Mouse (Mus musculus) hindbrain, embryonic 15.5 days (tissue): ENCODE data around the gene Pde4a. TPM values are rescaled to one million over a fixed set of nuclear protein-coding genes. Genes with fewer than 3 reads are reported as not detected.

Source experiments
- ATAC-seq: fragments of 200-750 bp; cut with Nextera tagmentation; 2 replicates; pipeline ENCODE4 v1.8.0; 2017; ENCODE audit warnings: low read depth, moderate number of reproducible peaks, moderate TSS enrichment; ENCODE audit not compliant: low FRiP score
- H3K27ac ChIP-seq: fragments of 300-500 bp; sonication (generic); replicated peaks from 2 replicates; pipeline ENCODE4 v1.5.1; 2015; ENCODE audit warnings: mild to moderate bottlenecking, inconsistent platforms
- H3K27me3 ChIP-seq: fragments of 300-500 bp; sonication (generic); 2 replicates; pipeline ENCODE4 v1.6.1; 2015; ENCODE audit warnings: control low read depth, inconsistent platforms
- H3K36me3 ChIP-seq: fragments of 300-500 bp; sonication (generic); 2 replicates; pipeline ENCODE4 v1.6.1; 2015; ENCODE audit warnings: control low read depth, inconsistent platforms
- H3K4me1 ChIP-seq: fragments of 300-500 bp; sonication (generic); replicated peaks from 2 replicates; pipeline ENCODE4 v1.6.1; 2015; ENCODE audit warnings: control low read depth, inconsistent platforms
- H3K4me2 ChIP-seq: fragments of 300-500 bp; sonication (generic); 2 replicates; pipeline ENCODE4 v1.6.1; 2015; ENCODE audit warnings: moderate library complexity, mild to moderate bottlenecking, inconsistent platforms
- H3K4me3 ChIP-seq: fragments of 300-500 bp; sonication (generic); 2 replicates; pipeline ENCODE4 v1.5.1; 2015; ENCODE audit warnings: mild to moderate bottlenecking, inconsistent platforms
- H3K9ac ChIP-seq: fragments of 300-500 bp; sonication (generic); 2 replicates; pipeline ENCODE4 v1.6.1; 2015; ENCODE audit warnings: inconsistent platforms
- H3K9me3 ChIP-seq: fragments of 300-500 bp; sonication (generic); 2 replicates; pipeline ENCODE4 v1.6.1; 2016; ENCODE audit warnings: control low read depth, inconsistent platforms
- WGBS: fragments of 180-500 bp; shearing (Covaris S2); methylation state at CpG from one replicate; pipeline ENCODE4 v1.1.7; 2015; 5-methylcytosine and 5-hydroxymethylcytosine counted together
- polyA plus RNA-seq: library from polyadenylated mRNA; unstranded; fragments of >200 nt; fragmentation: Nextera tagmentation; extraction: Ambion mirVana; gene quantifications from 2 replicates; pipeline ENCODE4 v1.2.1, GENCODE M21; 2015

Pde4a gene
- polyA plus RNA-seq, 1 experiment from 2014 or later = 41.0 TPM

DNA sequence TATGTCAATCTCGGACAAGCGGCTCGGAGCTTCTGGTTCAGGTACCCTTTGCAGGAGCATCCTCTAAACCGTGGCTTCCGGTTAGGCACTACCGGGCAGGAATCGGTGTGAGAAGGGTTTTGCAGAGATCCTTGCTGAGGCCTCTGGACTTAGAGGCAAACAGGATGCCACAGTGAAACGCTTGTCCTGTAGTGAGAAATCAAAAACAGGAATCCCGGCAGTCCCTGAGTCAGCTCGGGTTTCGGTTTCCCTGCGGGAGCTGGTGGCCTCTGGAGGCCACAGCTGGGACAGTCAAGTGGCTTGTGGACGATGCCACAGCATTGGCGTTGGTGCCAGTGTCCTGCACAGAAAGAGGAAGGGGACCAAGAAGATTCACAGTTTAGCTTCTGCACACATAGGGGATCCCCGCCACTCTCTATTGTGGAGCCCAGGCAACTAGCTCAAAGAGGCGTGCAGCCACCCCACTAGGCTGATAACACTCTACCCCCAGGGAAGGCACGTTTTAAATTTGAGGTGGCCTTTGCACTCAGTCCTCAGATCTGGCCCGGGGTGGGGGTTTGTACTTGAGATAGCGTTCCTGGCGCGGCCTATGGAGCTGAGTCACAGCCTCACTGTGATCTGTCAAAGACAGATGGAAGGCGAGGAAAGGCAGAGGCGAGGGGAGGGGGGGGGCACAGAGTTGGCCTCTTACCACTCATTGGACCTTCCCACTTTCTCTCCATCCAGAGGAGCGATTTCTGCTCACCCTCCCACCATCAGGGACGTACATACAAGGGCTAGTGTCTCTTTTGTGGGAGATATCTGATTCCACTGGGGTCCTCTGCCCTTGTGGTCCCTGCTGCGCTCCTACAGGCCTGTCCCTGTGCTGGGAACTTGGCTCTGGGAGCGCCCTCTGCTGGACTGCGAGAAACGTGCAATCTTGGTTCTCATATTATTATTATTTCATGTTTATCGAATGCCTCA is 2.9 kb downstream of the Pde4a start:
- no peak overlapping the region for H3K9ac ChIP-seq
- 12% methylated on average over 30 of the region's 30 CpGs for WGBS
- H3K9me3 ChIP-seq = no peaks in the 10 kb centered on the region
- peak overlapping the region; percentile 24 for H3K4me2 ChIP-seq
- H3K27me3 ChIP-seq = peaks cover 40% of the 10 kb centered on the region
- ATAC-seq = no peak
- peak overlapping the region; percentile 5; the same call in 1 of the 2 replicates for H3K4me3 ChIP-seq
- H3K27ac ChIP-seq = peak overlapping the region; percentile 48
- no peaks in the 10 kb centered on the region for H3K36me3 ChIP-seq
- H3K4me1 ChIP-seq = peaks cover 33% of the 10 kb centered on the region

- H3K4me1 ChIP-seq = peaks cover 30% of the 10 kb centered on the region
- 57% methylated on average over 1 of the region's 1 CpGs for WGBS
- H3K9ac ChIP-seq = no peak overlapping the region
- H3K36me3 ChIP-seq = no peaks in the 10 kb centered on the region
- H3K4me2 ChIP-seq = no peak overlapping the region
- ATAC-seq = no peak
- no peak overlapping the region for H3K27ac ChIP-seq
- no peak overlapping the region for H3K4me3 ChIP-seq
- H3K27me3 ChIP-seq = peaks cover 33% of the 10 kb centered on the region
- no peaks in the 10 kb centered on the region for H3K9me3 ChIP-seq
Observed at GRCm38 (mm10) chr9:21169157-21169556, 3.6 kb downstream of the Pde4a start.

- Histone ChIP-seq H3K4me2 (no peak overlapping the region), H3K4me3 (no peak overlapping the region), H3K27ac (no peak overlapping the region), H3K36me3 (no peaks in the 10 kb centered on the region), H3K27me3 (peaks cover 1% of the 10 kb centered on the region), H3K9me3 (no peaks in the 10 kb centered on the region), H3K4me1 (0 out of 2 replicates have a peak, but pooled peaks cover 3% of the 10 kb centered on the region), H3K9ac (no peak overlapping the region)
- ATAC-seq = no peak
- 81% methylated on average over 6 of the region's 6 CpGs for WGBS
Observed at GRCm38 (mm10) chr9:21172364-21172763, 6.8 kb downstream of the Pde4a start.

DNA sequence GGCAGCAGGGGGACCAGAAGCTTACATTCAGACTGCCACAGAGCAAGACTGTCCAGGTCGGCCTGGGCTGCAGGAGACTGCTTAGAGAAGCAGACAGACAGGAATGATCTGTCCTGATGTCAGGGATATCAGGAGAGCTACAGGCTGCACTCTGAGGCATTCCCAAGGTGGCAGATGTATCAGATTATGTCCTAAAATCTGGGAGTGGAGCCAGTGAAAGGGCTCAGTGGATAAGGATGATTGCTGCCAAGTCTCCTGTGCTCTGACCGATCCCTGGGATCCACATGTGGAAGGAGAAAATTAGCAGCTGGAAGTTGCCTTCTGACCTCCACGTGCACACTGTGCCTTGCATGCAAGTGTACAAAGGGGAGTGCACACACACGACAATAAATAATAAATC is 14.9 kb downstream of the Pde4a start:
- H3K27me3 ChIP-seq = peaks cover 35% of the 10 kb centered on the region
- ATAC-seq = no peak
- 71% methylated on average over 4 of the region's 4 CpGs for WGBS
- H3K36me3 ChIP-seq = no peaks in the 10 kb centered on the region
- H3K27ac ChIP-seq = no peak overlapping the region
- H3K4me3 ChIP-seq = no peak overlapping the region
- no peaks in the 10 kb centered on the region for H3K9me3 ChIP-seq
- no peak overlapping the region for H3K4me2 ChIP-seq
- 0 out of 2 replicates have a peak, but pooled peaks cover 12% of the 10 kb centered on the region for H3K4me1 ChIP-seq
- H3K9ac ChIP-seq = no peak overlapping the region

- 76% methylated on average over 1 of the region's 1 CpGs for WGBS
- ATAC-seq = no peak
- H3K4me1 ChIP-seq = 0 out of 2 replicates have a peak, but pooled peaks cover 12% of the 10 kb centered on the region
Observed at GRCm38 (mm10) chr9:21180841-21181240, 15.3 kb downstream of the Pde4a start.

DNA sequence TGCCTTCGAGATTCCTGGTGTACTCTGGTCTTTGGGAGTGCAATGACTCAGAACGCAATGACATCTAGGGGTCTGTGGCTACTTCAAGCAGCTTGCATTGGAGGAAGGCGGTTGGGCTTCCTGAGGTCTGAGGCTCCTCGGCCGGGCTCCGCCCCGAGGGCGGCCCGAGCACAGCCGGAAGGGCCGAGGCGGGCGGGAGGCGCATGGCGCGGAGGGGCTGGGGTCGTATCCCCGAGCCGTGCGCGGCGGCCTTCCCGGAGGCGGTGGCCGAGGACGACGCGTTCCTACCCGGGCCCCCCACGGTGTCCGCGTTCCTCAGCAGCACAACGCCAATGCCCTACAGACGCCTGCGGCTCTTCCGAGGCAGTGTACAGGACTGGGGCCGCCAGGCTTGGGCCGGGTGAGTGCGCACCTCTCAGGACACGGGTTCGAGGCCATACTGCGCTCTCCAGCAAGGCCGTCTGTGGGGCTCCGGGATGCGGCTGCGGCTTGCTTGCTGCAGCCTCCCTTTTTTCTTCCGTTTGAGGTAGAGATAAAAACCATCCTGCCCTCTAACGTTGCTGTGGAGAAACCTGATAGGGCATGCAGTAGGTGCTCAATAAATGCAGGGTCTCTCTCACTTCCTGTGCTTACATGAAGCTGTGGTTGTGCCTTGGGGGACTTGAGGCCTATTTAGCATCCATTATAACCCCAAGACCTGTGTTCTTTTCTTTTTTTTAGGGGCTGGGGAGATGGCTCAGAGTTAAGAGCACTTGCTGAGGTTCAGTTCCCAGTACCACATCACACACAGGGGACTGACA is 16.1 kb downstream of the Pde4a start:
- Histone ChIP-seq H3K4me1 (0 out of 2 replicates have a peak, but pooled peaks cover 12% of the 10 kb centered on the region), H3K36me3 (no peaks in the 10 kb centered on the region), H3K27me3 (peaks cover 35% of the 10 kb centered on the region), H3K9ac (no peak overlapping the region), H3K27ac (no peak overlapping the region), H3K4me3 (peak overlapping the region; percentile 17; the same call in 1 of the 2 replicates), H3K9me3 (no peaks in the 10 kb centered on the region), H3K4me2 (peak overlapping the region; percentile 42)
- WGBS = 10% methylated on average over 41 of the region's 48 CpGs
- no peak for ATAC-seq

More at GRCm38 (mm10) chr9:21180841-21181240, 15.3 kb downstream of the Pde4a start:
- no peak overlapping the region; the same call in 1 of the 2 replicates for H3K4me2 ChIP-seq
- H3K27ac ChIP-seq = no peak overlapping the region
- no peaks in the 10 kb centered on the region for H3K36me3 ChIP-seq
- H3K9me3 ChIP-seq = no peaks in the 10 kb centered on the region
- no peak overlapping the region for H3K4me3 ChIP-seq
- peaks cover 35% of the 10 kb centered on the region for H3K27me3 ChIP-seq
- no peak overlapping the region for H3K9ac ChIP-seq

- ATAC-seq = no peak
- peaks cover 35% of the 10 kb centered on the region for H3K27me3 ChIP-seq
- no peaks in the 10 kb centered on the region for H3K9me3 ChIP-seq
- no peak overlapping the region for H3K9ac ChIP-seq
- no peak overlapping the region for H3K4me3 ChIP-seq
- 83% methylated on average over 6 of the region's 6 CpGs for whole genome bisulfite sequencing
- H3K27ac ChIP-seq = no peak overlapping the region
- H3K4me1 ChIP-seq = 0 out of 2 replicates have a peak, but pooled peaks cover 12% of the 10 kb centered on the region
- no peaks in the 10 kb centered on the region for H3K36me3 ChIP-seq
- no peak overlapping the region for H3K4me2 ChIP-seq
Observed at GRCm38 (mm10) chr9:21183421-21183820, 17.9 kb downstream of the Pde4a start.

GRCm38 (mm10) chr9:21183905-21184413 is 18.4 kb downstream of the Pde4a start:
- WGBS = 6% methylated on average over 34 of the region's 34 CpGs
- Histone ChIP-seq H3K27me3 (peaks cover 35% of the 10 kb centered on the region), H3K9ac (no peak overlapping the region), H3K4me2 (peak overlapping the region; percentile 48), H3K27ac (no peak overlapping the region), H3K9me3 (no peaks in the 10 kb centered on the region), H3K36me3 (no peaks in the 10 kb centered on the region), H3K4me1 (0 out of 2 replicates have a peak, but pooled peaks cover 12% of the 10 kb centered on the region), H3K4me3 (peak overlapping the region; percentile 16)
- peak; percentile 4; the same call in 1 of the 2 replicates for ATAC-seq

DNA sequence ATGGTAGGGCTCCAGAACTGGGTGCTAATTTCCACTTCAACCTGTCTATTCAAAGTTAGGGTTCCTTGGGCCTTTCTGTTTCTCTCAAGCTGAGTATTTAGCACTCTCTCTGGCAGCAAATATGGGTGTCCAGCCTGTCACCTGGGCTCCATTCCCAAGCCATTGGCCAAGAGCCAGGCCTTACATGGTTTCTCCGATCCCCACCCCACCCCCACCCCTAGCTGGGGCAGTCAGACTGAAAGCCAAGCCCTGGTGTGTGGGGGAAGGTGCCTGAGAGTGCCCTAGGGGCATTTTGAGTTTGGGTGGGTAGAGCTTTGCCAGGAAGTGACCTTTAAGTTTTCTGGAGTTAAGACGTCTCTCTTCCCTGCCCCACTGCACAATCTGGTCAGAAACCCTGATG is 19.2 kb downstream of the Pde4a start:
- no peak overlapping the region for H3K9ac ChIP-seq
- no peak overlapping the region for H3K27ac ChIP-seq
- peaks cover 35% of the 10 kb centered on the region for H3K27me3 ChIP-seq
- no peak overlapping the region for H3K4me3 ChIP-seq
- no peak overlapping the region for H3K4me2 ChIP-seq
- 40% methylated on average over 2 of the region's 2 CpGs for WGBS
- H3K9me3 ChIP-seq = no peaks in the 10 kb centered on the region
- no peak for ATAC-seq
- H3K4me1 ChIP-seq = 0 out of 2 replicates have a peak, but pooled peaks cover 12% of the 10 kb centered on the region
- H3K36me3 ChIP-seq = no peaks in the 10 kb centered on the region

DNA sequence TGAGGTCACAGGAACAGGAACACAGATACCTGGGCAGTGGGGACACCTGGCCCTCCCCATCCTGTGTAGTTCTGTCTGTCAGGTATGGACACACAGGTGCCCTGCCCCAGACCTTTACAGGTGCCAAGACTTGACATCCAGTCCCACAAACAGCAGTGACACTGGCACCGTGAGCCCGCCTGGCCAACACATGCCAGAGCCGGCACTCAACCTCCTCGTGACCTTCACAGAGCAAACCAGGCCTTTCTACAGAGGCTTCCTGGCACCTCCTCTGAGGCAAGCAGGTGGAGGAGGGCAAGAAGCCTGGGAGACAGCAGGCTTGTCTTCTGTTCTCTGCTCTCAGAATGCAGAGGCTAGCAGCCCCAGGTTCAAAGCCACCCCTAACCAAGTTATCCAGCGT is 19.9 kb downstream of the Pde4a start:
- ATAC-seq = no peak

GRCm38 (mm10) chr9:21189905-21190304 is 24.4 kb downstream of the Pde4a start:
- 36% methylated on average over 7 of the region's 7 CpGs for WGBS
- Histone ChIP-seq H3K4me2 (no peak overlapping the region), H3K36me3 (no peaks in the 10 kb centered on the region), H3K27me3 (0 out of 2 replicates have a peak, but pooled peaks cover 1% of the 10 kb centered on the region), H3K4me1 (no peaks in the 10 kb centered on the region), H3K4me3 (no peak overlapping the region), H3K9me3 (no peaks in the 10 kb centered on the region), H3K27ac (no peak overlapping the region), H3K9ac (no peak overlapping the region)
- ATAC-seq = no peak

More for the DNA sequence above, 19.9 kb downstream of the Pde4a start:
- 94% methylated on average over 5 of the region's 5 CpGs for WGBS
- Histone ChIP-seq H3K27me3 (peaks cover 35% of the 10 kb centered on the region), H3K4me1 (0 out of 2 replicates have a peak, but pooled peaks cover 12% of the 10 kb centered on the region), H3K9ac (no peak overlapping the region), H3K4me3 (no peak overlapping the region), H3K4me2 (no peak overlapping the region), H3K9me3 (no peaks in the 10 kb centered on the region), H3K27ac (no peak overlapping the region), H3K36me3 (no peaks in the 10 kb centered on the region)
